Mouse (Mus musculus) small intestine, adult 2 months (tissue): ENCODE data around the gene Lsm7. TPM values are rescaled to one million over a fixed set of nuclear protein-coding genes. Genes with fewer than 3 reads are reported as not detected.

ENCODE experiments used
- H3K27ac ChIP-seq: fragments of 200-500 bp; 2 replicates; pipeline ENCODE4 v1.5.1; 2012; ENCODE audit warnings: low read depth, low read length, control low read depth, inconsistent platforms; ENCODE audit not compliant: insufficient read depth
- H3K27me3 ChIP-seq: fragments of 200-500 bp; 2 replicates; pipeline ENCODE4 v1.6.1; 2012; ENCODE audit warnings: mild to moderate bottlenecking, moderate library complexity, low read length, inconsistent platforms; ENCODE audit not compliant: control insufficient read depth, insufficient read depth
- H3K36me3 ChIP-seq: fragments of 200-500 bp; 2 replicates; pipeline ENCODE4 v1.6.1; 2012; ENCODE audit warnings: mild to moderate bottlenecking, low read length, control low read depth, inconsistent platforms; ENCODE audit not compliant: control insufficient read depth, insufficient read depth
- H3K4me1 ChIP-seq: fragments of 200-500 bp; 2 replicates; pipeline ENCODE4 v1.6.1; 2012; ENCODE audit warnings: low read length, inconsistent platforms, mixed read lengths; ENCODE audit not compliant: control insufficient read depth, insufficient read depth, insufficient read length
- H3K4me3 ChIP-seq: fragments of 200-500 bp; 2 replicates; pipeline ENCODE4 v1.5.1; 2012; ENCODE audit warnings: low read depth, mild to moderate bottlenecking, control low read depth, inconsistent platforms, low read length, moderate library complexity
- CTCF ChIP-seq: fragments of 200-500 bp; IDR thresholded peaks from 2 replicates; pipeline ENCODE4 v1.5.1; 2012; ENCODE audit warnings: low read depth, mild to moderate bottlenecking, control low read depth, inconsistent platforms, low read length, moderate library complexity, mixed read lengths; ENCODE audit not compliant: insufficient replicate concordance, insufficient read length; ENCODE audit errors: extremely low read depth
- POLR2A ChIP-seq: fragments of 200-500 bp; IDR thresholded peaks from 2 replicates; pipeline ENCODE4 v1.6.1; 2012; ENCODE audit warnings: low read depth, mild to moderate bottlenecking, control low read depth, inconsistent platforms, low read length, moderate library complexity
- WGBS: fragments of 180-500 bp; shearing (Covaris S2); methylation state at CpG from one replicate; pipeline ENCODE4 v1.1.7; 2018; 5-methylcytosine and 5-hydroxymethylcytosine counted together
- polyA plus RNA-seq: library from polyadenylated mRNA; depleted of rRNA; stranded (reverse); fragments of >200 nt; gene quantifications from 2 replicates; pipeline ENCODE4 v1.2.3, GENCODE M21; 2012

Lsm7 gene
- polyA plus RNA-seq, 1 experiment: 82.7 TPM

- WGBS: 22% methylated on average over 9 of the region's 9 CpGs
- no peak within 1 kb of the TSS; the same call in 1 of the 2 replicates for H3K27ac ChIP-seq
These were observed 16.6 kb upstream of the Lsm7 start, which contains the start of gene Tmprss9 for GRCm38 (mm10) chr10:80871581-80871980. TSS of gene Tmprss9 (plus strand) at chr10:80871848.

GRCm38 (mm10) chr10:80870993-80871392 is 16.0 kb upstream of the Lsm7 start:
- Histone ChIP-seq H3K4me3 (no peak overlapping the region), H3K4me1 (peaks cover 9% of the 10 kb centered on the region), H3K27ac (no peak overlapping the region; the same call in 1 of the 2 replicates), H3K27me3 (no peaks in the 10 kb centered on the region), H3K36me3 (peaks cover 8% of the 10 kb centered on the region)
- TF ChIP-seq POLR2A (no peak), CTCF (no peak)
- WGBS: 40% methylated on average over 3 of the region's 6 CpGs

More at GRCm38 (mm10) chr10:80871581-80871980, 16.6 kb upstream of the Lsm7 start, which contains the start of gene Tmprss9:
- Histone ChIP-seq H3K36me3 (peaks cover 8% of the 10 kb centered on the region), H3K4me3 (no peak within 1 kb of the TSS), H3K4me1 (peaks cover 9% of the 10 kb centered on the region), H3K27me3 (no peaks in the 10 kb centered on the region)
- TF ChIP-seq POLR2A (no peak), CTCF (no peak)

- H3K27me3 ChIP-seq: no peaks in the 10 kb centered on the region
- peaks cover 37% of the 10 kb centered on the region for H3K36me3 ChIP-seq
- H3K4me3 ChIP-seq: no peak overlapping the region
- no peak overlapping the region for H3K27ac ChIP-seq
- WGBS: 87% methylated on average over 16 of the region's 16 CpGs
- H3K4me1 ChIP-seq: no peaks in the 10 kb centered on the region
- TF ChIP-seq CTCF: no peak
- TF ChIP-seq POLR2A: no peak
These were observed 9.4 kb upstream of the Lsm7 start for GRCm38 (mm10) chr10:80864446-80864845.

- Histone ChIP-seq H3K27me3 (no peaks in the 10 kb centered on the region), H3K27ac (no peak overlapping the region), H3K4me3 (no peak overlapping the region), H3K4me1 (no peaks in the 10 kb centered on the region), H3K36me3 (peaks cover 36% of the 10 kb centered on the region)
- no peak for TF ChIP-seq CTCF
- TF ChIP-seq POLR2A: no peak
- WGBS: 94% methylated on average over 5 of the region's 5 CpGs
These were observed 7.3 kb upstream of the Lsm7 start for GRCm38 (mm10) chr10:80862305-80862704.

GRCm38 (mm10) chr10:80858350-80858935 is 3.4 kb upstream of the Lsm7 start:
- TF ChIP-seq POLR2A (no peak), CTCF (no peak)
- H3K27ac ChIP-seq: no peak overlapping the region
- 78% methylated on average over 7 of the region's 7 CpGs for WGBS
- peaks cover 16% of the 10 kb centered on the region for H3K4me1 ChIP-seq
- peaks cover 11% of the 10 kb centered on the region; the same call in 1 of the 2 replicates for H3K36me3 ChIP-seq
- no peaks in the 10 kb centered on the region for H3K27me3 ChIP-seq
- H3K4me3 ChIP-seq: no peak overlapping the region

- 75% methylated on average over 3 of the region's 3 CpGs for WGBS
- TF ChIP-seq POLR2A: no peak
- Histone ChIP-seq H3K27me3 (no peaks in the 10 kb centered on the region), H3K4me1 (peaks cover 16% of the 10 kb centered on the region), H3K27ac (no peak overlapping the region), H3K36me3 (peaks cover 11% of the 10 kb centered on the region; the same call in 1 of the 2 replicates), H3K4me3 (no peak overlapping the region)
These were observed 2.8 kb upstream of the Lsm7 start for GRCm38 (mm10) chr10:80857848-80858247.

- no peak for TF ChIP-seq CTCF
- TF ChIP-seq POLR2A: no peak
- H3K27ac ChIP-seq: no peak overlapping the region
These were observed 2.4 kb upstream of the Lsm7 start for GRCm38 (mm10) chr10:80857386-80857785.

More at GRCm38 (mm10) chr10:80857386-80857785, 2.4 kb upstream of the Lsm7 start:
- Histone ChIP-seq H3K4me1 (peaks cover 16% of the 10 kb centered on the region), H3K4me3 (no peak overlapping the region), H3K36me3 (peaks cover 11% of the 10 kb centered on the region; the same call in 1 of the 2 replicates), H3K27me3 (no peaks in the 10 kb centered on the region)
- 73% methylated on average over 8 of the region's 8 CpGs for WGBS
